Mouse (Mus musculus): Measurements from ENCODE around the gene Tor4a.

The Tor4a gene

GRCm38 (mm10) chr2:25184496-25184895, 12.2 kb downstream of the Tor4a start:
- TF ChIP-seq GATA4 (IDR thresholded peaks at IDR 0.05; ENCODE audit: insufficient replicate concordance, low read length): no peak

- no peak for TF ChIP-seq GATA4 (IDR thresholded peaks at IDR 0.05; ENCODE audit: insufficient replicate concordance, low read length)
Measured at GRCm38 (mm10) chr2:25183336-25183735, 13.3 kb downstream of the Tor4a start.

DNA sequence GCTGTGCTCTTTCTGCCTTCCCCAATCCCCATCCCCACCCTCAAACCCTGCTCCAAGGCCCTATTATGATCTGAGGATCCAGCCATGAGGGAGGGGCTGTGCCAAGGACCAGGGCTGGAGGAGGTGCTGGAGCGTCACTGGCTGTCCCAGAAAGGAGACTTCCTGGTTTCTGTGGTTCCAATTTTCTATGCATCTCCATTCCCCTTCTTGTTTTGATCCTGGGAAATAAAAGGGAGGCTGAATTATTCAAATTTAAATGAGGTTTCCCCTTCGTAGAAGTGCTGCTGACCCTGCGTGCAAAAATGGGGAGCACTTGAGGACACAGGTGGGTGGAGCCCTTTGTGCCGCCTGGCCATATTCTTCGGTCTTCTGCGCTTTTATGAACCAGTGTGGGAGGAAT, 14.0 kb downstream of the Tor4a start:
- no peak for TF ChIP-seq GATA4 (IDR thresholded peaks at IDR 0.05; ENCODE audit: insufficient replicate concordance, low read length)

DNA sequence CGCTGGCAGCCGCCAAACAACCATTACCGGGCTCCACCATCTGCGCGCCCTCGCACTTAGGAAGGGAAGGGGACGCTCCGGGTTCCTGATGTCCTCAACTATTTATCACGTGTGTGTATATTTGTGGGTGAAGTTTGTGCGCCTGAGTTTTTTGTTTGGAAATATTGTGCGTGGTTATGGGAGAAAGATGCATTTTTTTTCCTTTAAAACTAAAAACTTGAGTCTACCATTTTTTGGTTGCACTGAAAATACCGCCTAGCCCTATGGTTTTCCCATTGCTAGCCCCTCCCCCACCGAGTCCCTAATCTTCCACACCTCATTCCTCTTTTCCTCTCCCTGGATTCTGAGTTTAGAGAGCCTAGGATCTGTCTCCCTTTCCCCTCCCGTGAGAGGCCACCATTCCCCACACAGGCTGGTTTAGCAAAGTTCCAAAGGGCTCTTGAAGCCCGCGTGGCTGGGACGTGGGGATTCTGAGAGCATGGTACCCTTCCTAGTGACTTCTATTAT, 14.7 kb downstream of the Tor4a start:
- TF ChIP-seq GATA4 (IDR thresholded peaks at IDR 0.05; ENCODE audit: insufficient replicate concordance, low read length): no peak

DNA sequence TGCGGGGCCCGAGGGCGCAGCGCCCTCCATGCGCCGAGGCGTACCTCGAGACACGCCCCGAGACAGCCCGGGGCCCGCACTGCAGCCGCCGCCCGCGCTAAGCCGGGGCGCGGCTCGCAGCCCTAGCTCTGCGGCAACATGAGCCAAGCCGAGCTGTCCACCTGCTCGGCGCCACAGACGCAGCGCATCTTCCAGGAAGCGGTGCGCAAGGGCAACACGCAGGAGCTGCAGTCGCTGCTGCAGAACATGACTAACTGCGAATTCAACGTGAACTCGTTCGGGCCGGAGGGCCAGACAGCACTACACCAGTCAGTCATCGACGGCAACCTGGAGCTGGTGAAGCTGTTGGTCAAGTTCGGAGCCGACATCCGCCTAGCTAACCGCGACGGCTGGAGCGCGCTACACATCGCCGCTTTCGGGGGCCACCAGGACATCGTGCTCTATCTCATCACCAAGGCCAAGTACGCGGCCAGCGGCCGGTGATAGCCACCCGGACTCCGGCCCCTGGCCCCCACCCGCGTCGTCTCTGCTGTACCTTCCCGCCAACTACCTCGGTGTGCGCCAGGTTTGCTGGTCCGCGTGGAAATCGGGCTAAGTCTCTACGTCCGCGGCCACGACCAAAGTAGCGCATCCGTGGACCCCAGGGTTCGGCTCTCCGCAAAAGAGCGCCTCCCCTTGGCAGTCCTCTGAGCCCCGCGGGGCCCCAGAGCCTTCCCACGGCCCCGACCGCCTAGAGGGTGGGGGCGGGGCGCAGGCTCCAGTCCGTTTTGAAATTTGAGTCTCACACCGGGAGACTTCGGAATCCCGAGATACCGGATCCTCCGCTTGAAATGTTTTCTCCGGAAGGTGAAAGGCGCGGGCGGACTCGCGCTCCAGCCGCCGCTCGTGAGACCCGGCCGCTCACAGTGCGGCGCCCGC, 15.5 kb downstream of the Tor4a start:
- TF ChIP-seq GATA4 (IDR thresholded peaks at IDR 0.05; ENCODE audit: insufficient replicate concordance, low read length): no peak

- TF ChIP-seq GATA4 (IDR thresholded peaks at IDR 0.05; ENCODE audit: insufficient replicate concordance, low read length): no peak
Measured at GRCm38 (mm10) chr2:25180478-25180903, 16.2 kb downstream of the Tor4a start, which contains the start of gene Nrarp. Nrarp (plus strand) TSS chr2:25180758.

- TF ChIP-seq GATA4 (IDR thresholded peaks at IDR 0.05; ENCODE audit: insufficient replicate concordance, low read length): no peak
Measured at GRCm38 (mm10) chr2:25179566-25180217, 17.0 kb downstream of the Tor4a start.

GRCm38 (mm10) chr2:25178285-25178972, 18.3 kb downstream of the Tor4a start:
- no peak for TF ChIP-seq GATA4 (IDR thresholded peaks at IDR 0.05; ENCODE audit: insufficient replicate concordance, low read length)

DNA sequence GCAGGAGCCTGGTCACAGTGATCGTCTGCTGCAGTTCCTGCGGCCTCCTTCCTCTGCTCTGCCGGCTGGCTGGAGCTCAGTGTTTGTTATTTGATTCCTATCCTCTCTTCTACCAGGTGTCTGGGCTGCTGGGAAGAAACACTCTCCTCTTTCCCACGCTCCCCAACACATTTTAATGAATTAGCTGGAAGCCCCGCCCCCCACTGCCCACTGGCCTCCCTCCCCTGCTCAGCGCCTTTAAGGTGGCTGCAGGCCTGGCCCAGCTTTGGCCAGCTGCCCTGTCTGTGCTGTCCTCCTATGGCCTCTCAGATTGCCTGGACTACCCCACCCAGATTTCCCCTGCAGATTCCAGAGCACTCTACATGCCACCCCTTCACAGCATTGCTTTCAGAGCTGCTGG, 19.0 kb downstream of the Tor4a start:
- no peak for TF ChIP-seq GATA4 (IDR thresholded peaks at IDR 0.05; ENCODE audit: insufficient replicate concordance, low read length)

DNA sequence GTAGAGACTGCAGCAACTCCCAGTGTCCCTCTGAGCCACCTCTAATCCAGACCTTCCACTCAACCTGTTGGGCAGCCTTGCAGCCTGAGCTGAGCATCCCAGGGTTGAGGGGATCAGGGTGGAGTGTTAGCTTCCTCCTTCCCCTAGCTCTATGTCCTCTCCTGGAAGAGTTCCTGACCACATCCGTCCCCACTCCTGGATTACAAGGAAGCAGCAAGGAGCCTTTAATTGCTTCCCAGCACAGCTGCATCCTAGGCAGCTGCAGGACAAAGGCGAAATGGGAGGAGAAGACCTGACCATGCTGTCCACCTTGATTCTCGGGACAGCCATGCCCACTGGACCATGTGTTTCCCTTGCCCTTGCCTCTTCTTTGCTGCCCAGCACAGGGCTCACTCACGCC, 19.6 kb downstream of the Tor4a start:
- TF ChIP-seq GATA4 (IDR thresholded peaks at IDR 0.05; ENCODE audit: insufficient replicate concordance, low read length): no peak

GRCm38 (mm10) chr2:25176573-25176972, 20.1 kb downstream of the Tor4a start:
- TF ChIP-seq GATA4 (IDR thresholded peaks at IDR 0.05; ENCODE audit: insufficient replicate concordance, low read length): no peak; the same call in 1 of the 2 replicates

GRCm38 (mm10) chr2:25175690-25176078, 21.0 kb downstream of the Tor4a start:
- no peak for TF ChIP-seq GATA4 (IDR thresholded peaks at IDR 0.05; ENCODE audit: insufficient replicate concordance, low read length)

GRCm38 (mm10) chr2:25174866-25175689, 21.6 kb downstream of the Tor4a start:
- TF ChIP-seq GATA4 (IDR thresholded peaks at IDR 0.05; ENCODE audit: insufficient replicate concordance, low read length): no peak

- no peak for TF ChIP-seq GATA4 (IDR thresholded peaks at IDR 0.05; ENCODE audit: insufficient replicate concordance, low read length)
Measured at GRCm38 (mm10) chr2:25173821-25174220, 22.9 kb downstream of the Tor4a start.

GRCm38 (mm10) chr2:25172629-25173028, 24.1 kb downstream of the Tor4a start:
- TF ChIP-seq GATA4 (IDR thresholded peaks at IDR 0.05; ENCODE audit: insufficient replicate concordance, low read length): no peak
